Mouse (Mus musculus): ENCODE measurements at regions not wholly inside any gene's neighbourhood (a gene's known extent, or its start where the extent isn't known, plus 50 kb on each side); places are given as distances from the start of the nearest gene placed in this dataset.

DNA sequence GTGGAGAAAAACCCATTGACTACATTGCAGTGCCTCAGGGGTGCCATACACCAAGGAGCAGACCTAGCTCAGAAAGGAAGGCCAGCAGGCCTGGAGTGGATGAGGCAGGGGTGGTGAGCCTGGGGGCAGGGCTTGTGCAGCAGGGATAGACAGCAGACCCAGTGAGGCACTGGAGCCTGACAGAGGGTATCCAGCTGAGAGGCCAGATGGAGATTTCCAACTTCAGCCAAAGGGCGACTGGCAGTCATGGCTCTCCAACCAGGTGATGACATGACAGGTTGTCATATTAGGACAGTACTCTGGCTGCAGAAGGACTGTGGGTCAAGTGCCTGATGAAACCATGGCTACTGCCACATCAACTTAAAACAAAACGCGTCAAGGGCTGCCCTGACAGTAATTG lies 431.1 kb downstream of the Glrx3 start:
- TF ChIP-seq POLR2A (IDR thresholded peaks at IDR 0.05; ENCODE audit: borderline replicate concordance, extremely low read depth, insufficient read depth, insufficient read length, poor library complexity, severe bottlenecking) (no peak), CTCF (IDR thresholded peaks at IDR 0.05; ENCODE audit: borderline replicate concordance, extremely low read depth, insufficient read depth, insufficient read length) (no peak)

Data from brain, embryonic 14.5 days (tissue).